12 mouse cellular contexts compared by ENCODE assay signal in the genomic region with DNA sequence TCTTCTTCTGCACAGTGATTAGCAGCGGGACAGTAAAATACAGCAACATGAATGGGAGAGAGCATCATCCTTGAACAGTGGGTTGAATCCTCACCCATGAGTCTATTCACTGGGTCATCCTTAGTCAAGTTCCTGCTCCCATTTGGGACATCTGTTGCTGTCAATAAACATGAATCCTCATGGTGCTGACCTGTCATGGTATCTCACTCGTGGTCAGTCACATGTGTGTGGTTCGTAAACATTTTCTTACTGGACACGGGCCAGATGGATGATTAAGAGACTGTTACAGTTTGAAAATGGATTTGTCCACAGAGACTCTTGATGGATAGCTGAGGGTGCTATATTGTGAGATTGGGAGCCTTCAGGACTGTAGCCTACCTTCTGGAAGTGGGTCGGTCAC.
"Had no signal": no experiment of that assay in that cellular context is flagged by ENCODE, and none has a peak within 500 bp of the region (broad histone marks: within the 10 kb centered on the region; RNA-seq: fewer than 3 reads in every experiment).

No protein-coding gene starts in this region.

- H3K4me3 ChIP-seq: layer of hippocampus, adult 2 months; limb, embryonic 13.5 days; midbrain, embryonic 13.5 days had no signal

- H3K4me1 ChIP-seq: midbrain, embryonic 13.5 days had no signal

- H3K27me3 ChIP-seq: limb, embryonic 13.5 days; midbrain, embryonic 13.5 days had no signal

- DNase-seq: kidney, adult 18-20 months; kidney, postnatal 10 days; kidney, postnatal 4 days; left cerebral cortex, postnatal 4 days; lung, adult 18-20 months; lung, postnatal 36 days; thymus, postnatal 4 days had no signal

- H3K36me3 ChIP-seq: limb, embryonic 13.5 days; midbrain, embryonic 13.5 days had no signal

- H3K9me3 ChIP-seq: limb, embryonic 13.5 days; midbrain, embryonic 13.5 days had no signal

- H3K27ac ChIP-seq: layer of hippocampus, adult 2 months; limb, embryonic 13.5 days; midbrain, embryonic 13.5 days had no signal

- H3K4me2 ChIP-seq: limb, embryonic 13.5 days; midbrain, embryonic 13.5 days had no signal

- H3K9ac ChIP-seq: limb, embryonic 13.5 days; midbrain, embryonic 13.5 days had no signal

- ATAC-seq: inflammation-experienced regulatory T-cells, adult 6 months; lung, postnatal 0 days; midbrain, embryonic 13.5 days had no signal
